Mouse (Mus musculus) right cerebral cortex, postnatal 4 days (tissue): Measurements from ENCODE around the gene Sec14l1.

ENCODE experiments used
- DNase-seq: peaks from one replicate; pipeline ENCODE4 v3.0.0-alpha.2; 2022

Gene Sec14l1

GRCm38 (mm10) chr11:117158343-117158742 lies 43.4 kb downstream of the Sec14l1 start:
- DNase-seq: peak; percentile 70

- DNase-seq: no peak
Measured at GRCm38 (mm10) chr11:117159257-117159945, 44.4 kb downstream of the Sec14l1 start.

- DNase-seq: no peak
Measured at GRCm38 (mm10) chr11:117159946-117160307, 45.0 kb downstream of the Sec14l1 start.

- DNase-seq: no peak
Measured at GRCm38 (mm10) chr11:117160791-117161190, 45.8 kb downstream of the Sec14l1 start.

GRCm38 (mm10) chr11:117161574-117161973 lies 46.6 kb downstream of the Sec14l1 start:
- DNase-seq: no peak

- no peak for DNase-seq
Measured at GRCm38 (mm10) chr11:117163098-117163497, 48.1 kb downstream of the Sec14l1 start.

GRCm38 (mm10) chr11:117163771-117164170 lies 48.8 kb downstream of the Sec14l1 start:
- DNase-seq: no peak

GRCm38 (mm10) chr11:117168278-117169087 lies 53.5 kb downstream of the Sec14l1 start:
- DNase-seq: peak; percentile 68

- DNase-seq: peak; percentile 43
Measured at GRCm38 (mm10) chr11:117169088-117169635, 54.2 kb downstream of the Sec14l1 start.

- no peak for DNase-seq
Measured at GRCm38 (mm10) chr11:117169801-117170565, 55.0 kb downstream of the Sec14l1 start.

GRCm38 (mm10) chr11:117174098-117174892 lies 59.3 kb downstream of the Sec14l1 start:
- DNase-seq: no peak

- DNase-seq: no peak
Measured at GRCm38 (mm10) chr11:117174924-117175323, 60.0 kb downstream of the Sec14l1 start.

GRCm38 (mm10) chr11:117175472-117175871 lies 60.5 kb downstream of the Sec14l1 start:
- no peak for DNase-seq

GRCm38 (mm10) chr11:117176304-117176703 lies 61.3 kb downstream of the Sec14l1 start:
- peak; percentile 58 for DNase-seq

- DNase-seq: no peak
Measured at GRCm38 (mm10) chr11:117176900-117177299, 61.9 kb downstream of the Sec14l1 start.

- peak; percentile 94 for DNase-seq
Measured at GRCm38 (mm10) chr11:117177303-117177979, 62.5 kb downstream of the Sec14l1 start.

GRCm38 (mm10) chr11:117179902-117180301 lies 64.9 kb downstream of the Sec14l1 start:
- no peak for DNase-seq

GRCm38 (mm10) chr11:117182808-117183207 lies 67.8 kb downstream of the Sec14l1 start:
- DNase-seq: no peak

- no peak for DNase-seq
Measured at GRCm38 (mm10) chr11:117183299-117183698, 68.3 kb downstream of the Sec14l1 start.

- no peak for DNase-seq
Measured at GRCm38 (mm10) chr11:117183841-117184240, 68.9 kb downstream of the Sec14l1 start.

GRCm38 (mm10) chr11:117185076-117185933 lies 70.3 kb downstream of the Sec14l1 start:
- DNase-seq: no peak
